ENCODE assay signal across 17 mouse cellular contexts in the genomic region with DNA sequence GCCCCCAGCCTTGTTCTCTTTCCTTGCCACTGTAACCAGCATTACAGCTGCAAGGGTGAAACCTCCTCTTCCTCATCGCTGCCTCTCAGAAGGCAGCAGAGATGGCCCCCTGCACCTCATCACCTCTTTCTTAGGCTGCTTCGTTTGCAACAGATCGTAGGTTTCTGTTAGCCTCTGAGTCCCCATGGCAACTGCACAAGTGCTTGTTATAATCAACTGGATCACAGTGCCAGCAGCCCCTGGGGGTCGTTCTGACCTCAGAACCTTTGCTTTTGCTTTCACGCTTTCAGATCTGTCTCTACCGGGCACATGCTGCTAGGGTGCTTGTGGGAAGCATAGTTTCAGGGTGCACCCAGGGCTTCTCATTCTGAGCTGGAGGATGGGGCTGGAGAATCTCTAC.
A peak's percentile ranks its signal among the peaks of the same experiment; 100 is the strongest.
DNase-seq lines count a peak whose midpoint lies in the region; ATAC-seq and TF ChIP-seq lines count a peak whose summit lies in the region.
"Had no signal": no experiment of that assay in that cellular context is flagged by ENCODE, and none has a peak within 500 bp of the region (broad histone marks: within the 10 kb centered on the region; RNA-seq: fewer than 3 reads in every experiment).

No protein-coding gene starts in this region.

- 0 out of 2 replicates have a peak, but pooled peaks cover 5% of the 10 kb centered on the region for H3K4me1 ChIP-seq in heart, embryonic 11.5 days (ENCODE audit: control insufficient read depth, insufficient read depth, low read length)
- H3K4me1 ChIP-seq in forebrain, embryonic 14.5 days (ENCODE audit: control insufficient read depth, insufficient read depth, low read length), result peaks cover 7% of the 10 kb centered on the region; the same call in 1 of the 2 replicates
- H3K4me1 ChIP-seq in hindbrain, postnatal 0 days (ENCODE audit: insufficient read depth, low read length), result no peaks in the 10 kb centered on the region
- peaks cover 14% of the 10 kb centered on the region for H3K4me1 ChIP-seq in heart, embryonic 12.5 days (replicated peaks)
- H3K4me1 ChIP-seq: limb, embryonic 13.5 days had no signal

- TF ChIP-seq CTCF in hindbrain, postnatal 0 days (IDR thresholded peaks at IDR 0.05; ENCODE audit: low read depth), result no peak

- WGBS in heart, embryonic 11.5 days (ENCODE audit: insufficient replicate concordance), result 33% methylated on average over 6 of the region's 6 CpGs
- WGBS in forebrain, embryonic 14.5 days, result 25% methylated on average over 6 of the region's 6 CpGs
- WGBS in hindbrain, postnatal 0 days, result 15% methylated on average over 6 of the region's 6 CpGs
- WGBS in heart, embryonic 12.5 days, result 29% methylated on average over 6 of the region's 6 CpGs

- DNase-seq in heart, adult 11 months, result peak; percentile 55
- DNase-seq in forebrain, embryonic 14.5 days (ENCODE audit: low spot score), result peak; percentile 55
- DNase-seq in hindbrain, postnatal 0 days (ENCODE audit: low spot score), result no peak
- DNase-seq in retina, embryonic 14.5 days (ENCODE audit: low spot score), result peak; percentile 36
- no peak for DNase-seq in testis, postnatal 10 days (ENCODE audit: low spot score)
- DNase-seq: adrenal gland, adult 8-10 months; cerebellum, adult 11 months; cerebellum, postnatal 25 days; heart, adult 18-20 months; kidney, adult 18-20 months; kidney, postnatal 14 days; layer of hippocampus, adult 9-11 months had no signal

- H3K36me3 ChIP-seq in heart, embryonic 11.5 days (ENCODE audit: control insufficient read depth, insufficient read depth, low read length), result no peaks in the 10 kb centered on the region
- H3K36me3 ChIP-seq in forebrain, embryonic 14.5 days (ENCODE audit: control insufficient read depth, insufficient read depth, low read length), result no peaks in the 10 kb centered on the region
- no peaks in the 10 kb centered on the region for H3K36me3 ChIP-seq in hindbrain, postnatal 0 days (ENCODE audit: insufficient read depth, low read length)
- peaks cover 15% of the 10 kb centered on the region for H3K36me3 ChIP-seq in heart, embryonic 12.5 days
- H3K36me3 ChIP-seq: limb, embryonic 13.5 days had no signal

- H3K4me2 ChIP-seq in heart, embryonic 11.5 days, result no peak overlapping the region
- no peak overlapping the region for H3K4me2 ChIP-seq in forebrain, embryonic 14.5 days (ENCODE audit: low read length)
- no peak overlapping the region for H3K4me2 ChIP-seq in hindbrain, postnatal 0 days (ENCODE audit: low read depth, low read length)
- no peak overlapping the region for H3K4me2 ChIP-seq in heart, embryonic 12.5 days
- H3K4me2 ChIP-seq: limb, embryonic 13.5 days had no signal

- no peak overlapping the region for H3K27ac ChIP-seq in heart, embryonic 11.5 days (ENCODE audit: low read depth, low read length)
- no peak overlapping the region for H3K27ac ChIP-seq in forebrain, embryonic 14.5 days (ENCODE audit: low read depth, low read length)
- no peak overlapping the region for H3K27ac ChIP-seq in hindbrain, postnatal 0 days
- no peak overlapping the region for H3K27ac ChIP-seq in heart, embryonic 12.5 days (ENCODE audit: poor library complexity, severe bottlenecking)
- H3K27ac ChIP-seq: limb, embryonic 13.5 days; liver, embryonic 14.5 days had no signal

- no peaks in the 10 kb centered on the region for H3K27me3 ChIP-seq in heart, embryonic 11.5 days (ENCODE audit: control insufficient read depth, insufficient read depth, low read length)
- no peaks in the 10 kb centered on the region for H3K27me3 ChIP-seq in forebrain, embryonic 14.5 days (replicated peaks; ENCODE audit: control insufficient read depth, insufficient read depth, low read length)
- no peaks in the 10 kb centered on the region for H3K27me3 ChIP-seq in hindbrain, postnatal 0 days (ENCODE audit: insufficient read depth, low read length)
- H3K27me3 ChIP-seq in heart, embryonic 12.5 days (replicated peaks), result no peaks in the 10 kb centered on the region
- H3K27me3 ChIP-seq: CH12.LX; limb, embryonic 13.5 days had no signal

- no peaks in the 10 kb centered on the region for H3K9me3 ChIP-seq in heart, embryonic 11.5 days (replicated peaks; ENCODE audit: control insufficient read depth, low read length)
- no peaks in the 10 kb centered on the region for H3K9me3 ChIP-seq in forebrain, embryonic 14.5 days (replicated peaks; ENCODE audit: control insufficient read depth, low read length)
- no peaks in the 10 kb centered on the region for H3K9me3 ChIP-seq in hindbrain, postnatal 0 days (ENCODE audit: low read length)
- no peaks in the 10 kb centered on the region for H3K9me3 ChIP-seq in heart, embryonic 12.5 days (replicated peaks)
- H3K9me3 ChIP-seq: limb, embryonic 13.5 days had no signal

- ATAC-seq in heart, embryonic 11.5 days (replicated peaks; ENCODE audit: insufficient number of reproducible peaks, low FRiP score, low TSS enrichment), result no peak
- ATAC-seq in forebrain, embryonic 14.5 days, result peak; percentile 61; the same call in 1 of the 2 replicates
- 0 out of 2 replicates have a peak, but pooled peaks have one; percentile 35 for ATAC-seq in hindbrain, postnatal 0 days
- ATAC-seq in heart, embryonic 12.5 days (ENCODE audit: insufficient number of reproducible peaks, low FRiP score), result no peak

- H3K9ac ChIP-seq in heart, embryonic 11.5 days (ENCODE audit: low read depth, low read length), result no peak overlapping the region
- peak overlapping the region; percentile 25; the same call in 1 of the 2 replicates for H3K9ac ChIP-seq in forebrain, embryonic 14.5 days (ENCODE audit: low read length)
- H3K9ac ChIP-seq in hindbrain, postnatal 0 days (replicated peaks; ENCODE audit: low read length), result no peak overlapping the region
- no peak overlapping the region for H3K9ac ChIP-seq in heart, embryonic 12.5 days
- H3K9ac ChIP-seq: limb, embryonic 13.5 days; liver, embryonic 14.5 days had no signal

- no peak overlapping the region for H3K4me3 ChIP-seq in heart, embryonic 11.5 days (ENCODE audit: low read depth, low read length)
- H3K4me3 ChIP-seq in forebrain, embryonic 14.5 days (ENCODE audit: low read depth, low read length), result no peak overlapping the region
- H3K4me3 ChIP-seq in hindbrain, postnatal 0 days (ENCODE audit: low read length), result no peak overlapping the region
- no peak overlapping the region for H3K4me3 ChIP-seq in heart, embryonic 12.5 days
- H3K4me3 ChIP-seq: limb, embryonic 13.5 days had no signal

Comparison
In these comparisons a context has a peak if more than half of its experiments do, and no peak if none do; other contexts are left out.
1. DNase-seq: peak in heart, adult 11 months (single experiment), forebrain, embryonic 14.5 days (single experiment) and retina, embryonic 14.5 days (single experiment); none in hindbrain, postnatal 0 days (single experiment) and testis, postnatal 10 days (single experiment).
2. ATAC-seq: peak in forebrain, embryonic 14.5 days (single experiment) and hindbrain, postnatal 0 days (single experiment); none in heart, embryonic 11.5 days (single experiment) and heart, embryonic 12.5 days (single experiment).